Mouse (Mus musculus) mammary gland, adult 2 months (tissue): ENCODE measurements around the gene Olfr952. TPM values are rescaled to one million over a fixed set of nuclear protein-coding genes. Genes with fewer than 3 reads are reported as not detected.

ENCODE experiments used
- polyA plus RNA-seq: library from polyadenylated mRNA; depleted of rRNA; stranded (reverse); fragments of >200 nt; gene quantifications from 2 replicates; pipeline ENCODE4 v1.2.3, GENCODE M21; 2012; ENCODE audit warnings: low replicate concordance; rRNA removed

Olfr952 gene
- polyA plus RNA-seq: not detected in 2 replicates

DNA sequence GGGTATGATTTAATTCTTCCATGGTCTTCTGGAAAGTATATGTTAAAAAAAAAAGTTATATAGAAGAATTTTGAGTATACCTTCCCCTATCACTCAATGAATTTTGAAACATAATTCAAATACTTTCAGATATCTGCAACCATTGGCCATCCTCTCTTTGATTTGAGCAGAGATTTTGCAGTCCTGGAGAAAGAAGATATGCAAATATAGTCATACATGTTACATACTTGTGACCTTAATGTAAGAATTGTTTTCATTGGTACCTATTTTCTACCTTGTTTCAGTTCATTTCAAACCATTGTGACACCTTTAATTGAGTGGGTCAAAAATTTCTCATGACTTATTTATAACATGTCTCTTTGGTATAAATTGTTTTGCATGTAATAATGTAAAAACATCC, at the start of gene Olfr952:
Gene Olfr952 (minus strand): TSS at position 101 of the 400 bp plus-strand sequence.

DNA sequence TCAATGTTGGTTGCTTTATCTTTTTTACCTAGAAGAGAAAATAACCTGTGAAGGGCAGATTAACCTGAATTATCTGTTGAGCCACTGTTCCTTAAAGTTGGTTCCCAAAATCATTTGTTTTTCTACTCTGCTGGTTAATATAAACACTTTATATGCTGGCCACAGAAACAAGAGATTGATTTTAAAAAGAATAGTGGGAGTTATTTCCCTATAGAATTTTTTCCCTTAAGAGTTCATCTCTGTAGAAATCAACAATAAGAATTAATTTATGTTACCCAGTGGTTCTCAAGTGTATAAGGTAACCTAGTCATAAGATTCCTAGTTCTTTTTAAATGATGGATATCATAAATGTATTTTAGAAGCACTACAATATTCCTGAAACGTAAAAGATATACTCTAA, 44.9 kb upstream of the Olfr952 start, which contains the start of gene Olfr955:
Gene Olfr955 (minus strand): TSS at position 101 of the 400 bp plus-strand sequence.

DNA sequence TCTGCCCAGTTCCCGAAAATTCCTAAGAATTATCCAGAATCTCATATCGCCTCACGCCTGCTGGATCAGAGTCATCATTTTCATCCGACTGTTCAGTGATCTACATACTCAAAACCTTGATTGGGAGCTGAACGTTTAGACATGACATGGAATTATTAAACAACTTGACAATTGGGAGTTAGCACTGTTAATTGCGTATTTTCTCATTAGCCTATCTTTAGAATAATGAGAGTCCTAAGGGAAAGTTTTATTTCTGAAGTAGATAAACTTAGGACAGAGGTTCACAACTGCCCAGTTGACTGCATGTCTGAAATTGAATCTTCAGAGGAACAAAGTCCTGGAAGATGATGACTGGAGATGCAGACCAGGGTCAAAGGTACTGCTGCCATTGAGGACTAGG, 29.5 kb upstream of the Olfr952 start, which contains the start of gene Olfr954:
Gene Olfr954 (plus strand): TSS at position 301 of the 400 bp plus-strand sequence.

DNA sequence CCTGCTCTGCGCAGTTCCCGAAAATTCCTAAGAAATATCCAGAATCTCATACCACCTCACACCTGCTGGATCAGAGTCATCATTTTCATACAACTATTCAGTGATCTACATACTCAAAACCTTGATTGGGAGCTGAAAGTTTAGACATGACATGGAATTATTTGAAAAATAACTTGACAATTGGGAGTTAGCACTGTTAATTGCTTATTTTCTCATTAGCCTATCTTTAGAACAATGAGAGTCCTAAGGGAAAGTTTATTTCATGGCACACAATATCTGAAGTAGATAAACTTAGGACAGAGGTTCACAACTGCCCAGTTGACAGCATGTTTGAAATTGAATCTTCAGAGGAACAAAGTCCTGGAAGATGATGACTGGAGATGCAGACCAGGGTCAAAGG, 39.8 kb downstream of the Olfr952 start, which contains the start of gene Olfr951:
Gene Olfr951 (plus strand): TSS at position 301 of the 400 bp plus-strand sequence.

Other genes starting within 250 kb of the Olfr952 start
- not detected in 2 replicates for gene Olfr944, start 225.2 kb downstream of the Olfr952 start, polyA plus RNA-seq
- gene Olfr1537, start 177.2 kb downstream of the Olfr952 start, polyA plus RNA-seq: not detected in 2 replicates
- not detected in 2 replicates for gene Olfr945, start 150.3 kb downstream of the Olfr952 start, polyA plus RNA-seq
- gene Olfr948, start 101.1 kb downstream of the Olfr952 start, polyA plus RNA-seq: not detected in 2 replicates
- gene Olfr951, start 39.7 kb downstream of the Olfr952 start, polyA plus RNA-seq: not detected in 2 replicates
- not detected in 2 replicates for gene Olfr954, start 29.6 kb upstream of the Olfr952 start, polyA plus RNA-seq
- not detected in 2 replicates for gene Olfr955, start 44.8 kb upstream of the Olfr952 start, polyA plus RNA-seq
- not detected in 2 replicates for gene Olfr44, start 66.8 kb upstream of the Olfr952 start, polyA plus RNA-seq
- not detected in 2 replicates for gene Olfr957, start 88.7 kb upstream of the Olfr952 start, polyA plus RNA-seq
- gene Olfr958, start 126.9 kb upstream of the Olfr952 start, polyA plus RNA-seq: not detected in 2 replicates
- not detected in 2 replicates for gene Olfr959, start 148.4 kb upstream of the Olfr952 start, polyA plus RNA-seq
- 5.5 and 7.6 TPM in 2 replicates for gene AW551984, start 177.3 kb upstream of the Olfr952 start, polyA plus RNA-seq
- not detected in 2 replicates for gene Olfr148, start 183.5 kb upstream of the Olfr952 start, polyA plus RNA-seq
- gene Olfr960, start 194.2 kb upstream of the Olfr952 start, polyA plus RNA-seq: not detected in 2 replicates
- not detected in 2 replicates for gene Olfr961, start 217.9 kb upstream of the Olfr952 start, polyA plus RNA-seq
- gene Olfr963, start 240.1 kb upstream of the Olfr952 start, polyA plus RNA-seq: not detected in 2 replicates